Mouse (Mus musculus) brain, embryonic 14.5 days (tissue): ENCODE results near the gene Cd63.

Experiments
- CTCF ChIP-seq: fragments of 200-500 bp; IDR thresholded peaks from 2 replicates; pipeline ENCODE4 v1.5.1; 2012; ENCODE audit warnings: inconsistent platforms, mild to moderate bottlenecking, moderate library complexity, borderline replicate concordance; ENCODE audit not compliant: insufficient read depth, insufficient read length; ENCODE audit errors: extremely low read depth
- POLR2A ChIP-seq: fragments of 200-500 bp; IDR thresholded peaks from 2 replicates; pipeline ENCODE4 v1.6.1; 2012; ENCODE audit warnings: mild to moderate bottlenecking, inconsistent platforms, borderline replicate concordance; ENCODE audit not compliant: poor library complexity, insufficient read depth, insufficient read length, severe bottlenecking; ENCODE audit errors: extremely low read depth

DNA sequence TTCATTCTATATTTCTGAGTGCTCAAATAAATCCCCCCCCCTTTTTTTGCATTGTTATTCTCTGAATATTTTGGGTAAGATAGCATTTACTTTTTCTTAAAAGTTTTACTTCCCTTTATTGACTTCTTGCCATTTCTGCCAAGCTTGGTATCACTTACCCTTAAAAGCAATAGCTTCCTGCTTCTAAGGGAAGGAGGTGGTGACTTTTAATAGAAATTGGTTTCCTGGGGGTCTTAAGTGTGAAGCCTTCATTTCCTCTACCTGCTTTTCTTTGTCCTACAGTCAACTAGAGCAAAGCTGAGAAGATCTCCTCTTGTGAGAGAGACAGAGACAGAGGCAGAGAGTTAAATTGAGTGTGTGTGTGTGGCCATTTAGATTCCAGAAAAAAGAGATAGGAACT lies 39.6 kb upstream of the Cd63 start:
- no peak for TF ChIP-seq CTCF
- no peak for TF ChIP-seq POLR2A
